Mouse (Mus musculus) C2C12 (cell line): ENCODE data around the gene Cntfr. TPM values are rescaled to one million over a fixed set of nuclear protein-coding genes. Genes with fewer than 3 reads are reported as not detected.

Experiments used
- H3K27me3 ChIP-seq: one replicate; pipeline ENCODE4 v1.6.1; 2011; ENCODE audit not compliant: control insufficient read depth, insufficient read depth, insufficient read length
- H3K36me3 ChIP-seq: one replicate; pipeline ENCODE4 v1.6.1; 2011; ENCODE audit not compliant: control insufficient read depth, insufficient read depth
- H3K4me3 ChIP-seq: one replicate; pipeline ENCODE4 v1.5.1; 2011; ENCODE audit warnings: mild to moderate bottlenecking, control low read depth; ENCODE audit not compliant: poor library complexity, insufficient read depth, severe bottlenecking
- H3K79me2 ChIP-seq: one replicate; pipeline ENCODE4 v1.6.1; 2011; ENCODE audit not compliant: control insufficient read depth, insufficient read depth
- H3K79me3 ChIP-seq: one replicate; pipeline ENCODE4 v1.6.1; 2011; ENCODE audit warnings: low read depth, control low read depth
- H3ac ChIP-seq: one replicate; pipeline ENCODE3; 2011; ENCODE audit warnings: low read depth; ENCODE audit not compliant: control insufficient read depth, insufficient read length
- CEBPB ChIP-seq: IDR thresholded peaks from one replicate; pipeline ENCODE4 v1.6.1; 2011; ENCODE audit warnings: low read depth, mild to moderate bottlenecking, control low read depth, moderate library complexity
- CTCF ChIP-seq: IDR thresholded peaks from one replicate; pipeline ENCODE4 v1.5.1; 2011; ENCODE audit not compliant: control insufficient read depth, insufficient read depth, insufficient read length
- FOSL1 ChIP-seq: IDR thresholded peaks from one replicate; pipeline ENCODE4 v1.8.0; 2011; ENCODE audit warnings: mild to moderate bottlenecking, low read length; ENCODE audit not compliant: poor library complexity, insufficient read depth, severe bottlenecking
- MAX ChIP-seq: IDR thresholded peaks from one replicate; pipeline ENCODE4 v1.6.1; 2011; ENCODE audit warnings: mild to moderate bottlenecking, control low read depth
- MYOD1 ChIP-seq: IDR thresholded peaks from one replicate; pipeline ENCODE4 v1.6.1; 2011; ENCODE audit warnings: low read depth; ENCODE audit not compliant: control insufficient read depth, insufficient read length
- MYOG ChIP-seq: IDR thresholded peaks from one replicate; pipeline ENCODE4 v1.6.1; 2011; ENCODE audit not compliant: control insufficient read depth, insufficient read length; ENCODE audit errors: extremely low read depth
- USF1 ChIP-seq: IDR thresholded peaks from one replicate; pipeline ENCODE4 v1.6.1; 2011; ENCODE audit warnings: low read depth, mild to moderate bottlenecking, control low read depth, moderate library complexity
- polyA plus RNA-seq: library from polyadenylated mRNA; unstranded; fragments of >200 nt; fragmentation: generic; extraction: Trizol; gene quantifications from one replicate; pipeline ENCODE4 v1.2.1, GENCODE M21; 2012; ENCODE audit warnings: missing spikeins

Cntfr gene
- polyA plus RNA-seq, 1 experiment, result 0.05 TPM

DNA sequence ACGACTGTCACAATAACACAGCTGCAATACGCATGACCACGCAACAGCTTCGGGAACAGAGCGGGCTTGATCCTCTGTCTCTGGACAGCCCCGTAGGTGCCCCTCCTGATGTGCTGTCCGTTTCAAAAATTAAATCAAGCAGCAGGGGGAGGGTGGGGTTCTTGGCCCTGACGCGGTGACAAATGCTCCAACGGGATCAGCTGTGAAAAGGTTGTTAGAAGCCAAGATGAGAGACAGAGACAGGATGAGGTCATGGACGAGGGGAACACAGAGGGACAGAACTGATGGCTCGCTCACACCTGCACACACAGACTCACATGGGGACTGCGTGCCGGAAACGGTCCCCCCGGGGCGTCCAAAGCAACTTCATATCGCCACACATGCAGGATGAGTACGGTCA, 23.7 kb downstream of the Cntfr start:
- Histone ChIP-seq H3K79me3 (no peaks in the 10 kb centered on the region), H3ac (no peak overlapping the region), H3K79me2 (no peaks in the 10 kb centered on the region), H3K4me3 (no peak overlapping the region), H3K27me3 (peaks cover 45% of the 10 kb centered on the region), H3K36me3 (no peaks in the 10 kb centered on the region)
- TF ChIP-seq MYOG, result no peak
- TF ChIP-seq FOSL1, result no peak
- TF ChIP-seq CTCF, result no peak
- no peak for TF ChIP-seq CEBPB
- TF ChIP-seq MYOD1, result no peak
- TF ChIP-seq MAX, result no peak
- TF ChIP-seq USF1, result no peak

DNA sequence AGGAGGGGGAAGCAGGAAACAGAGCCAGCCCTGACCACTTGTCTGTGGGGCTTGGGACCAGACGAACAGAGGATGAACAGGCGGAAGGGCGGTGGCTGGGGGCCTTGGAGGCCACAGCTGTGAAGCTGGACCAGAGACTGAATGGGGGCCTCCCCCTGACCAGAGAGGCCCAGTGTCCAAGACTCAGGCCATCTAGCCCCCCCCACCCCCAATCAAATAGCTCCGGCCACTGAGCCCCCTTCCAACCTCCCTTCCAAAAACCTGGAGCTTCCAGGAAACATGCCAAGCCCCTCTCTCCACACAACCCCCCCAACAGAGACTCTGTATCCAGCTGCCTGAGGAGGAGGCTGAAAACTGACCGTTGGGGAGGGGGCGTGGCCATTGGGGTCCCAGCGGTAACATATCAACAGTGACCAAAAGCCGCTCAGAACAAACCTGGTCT, 24.3 kb downstream of the Cntfr start:
- no peak overlapping the region for H3ac ChIP-seq
- H3K36me3 ChIP-seq, result no peaks in the 10 kb centered on the region
- H3K79me3 ChIP-seq, result no peaks in the 10 kb centered on the region
- H3K27me3 ChIP-seq, result peaks cover 44% of the 10 kb centered on the region
- no peaks in the 10 kb centered on the region for H3K79me2 ChIP-seq
- no peak overlapping the region for H3K4me3 ChIP-seq
- no peak for TF ChIP-seq USF1
- no peak for TF ChIP-seq FOSL1
- TF ChIP-seq MYOG, result no peak
- no peak for TF ChIP-seq MAX
- TF ChIP-seq CEBPB, result no peak
- no peak for TF ChIP-seq MYOD1
- TF ChIP-seq CTCF, result no peak

DNA sequence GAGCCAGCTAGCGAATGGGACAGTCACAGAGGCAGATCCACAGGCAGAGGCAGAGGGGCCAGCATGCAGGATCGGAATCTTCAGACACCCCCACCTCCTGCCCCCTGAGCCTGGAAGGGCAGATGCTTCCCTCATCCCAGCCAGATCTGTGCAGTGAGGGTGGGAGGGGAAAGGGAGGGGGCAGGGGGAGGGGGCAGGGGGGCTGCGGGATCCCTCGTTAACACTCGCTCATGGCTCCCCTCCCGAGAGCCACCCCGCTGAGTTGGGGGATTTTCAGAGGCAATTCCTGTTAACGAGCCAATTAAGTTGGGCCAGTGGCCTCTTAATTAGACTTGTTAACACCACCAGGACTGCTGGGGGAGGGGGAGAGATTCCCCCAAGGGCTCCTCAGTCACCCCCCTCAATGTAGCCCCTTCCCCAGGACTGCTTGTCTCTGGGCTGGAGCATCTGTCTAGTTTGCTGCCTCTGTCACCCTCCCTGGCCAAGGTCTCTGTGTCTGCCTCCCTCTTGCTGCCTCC, 24.9 kb downstream of the Cntfr start:
- Histone ChIP-seq H3K36me3 (no peaks in the 10 kb centered on the region), H3ac (no peak overlapping the region), H3K79me3 (no peaks in the 10 kb centered on the region), H3K79me2 (no peaks in the 10 kb centered on the region), H3K27me3 (peaks cover 39% of the 10 kb centered on the region), H3K4me3 (no peak overlapping the region)
- TF ChIP-seq USF1 (no peak), CEBPB (no peak), MYOG (no peak), MAX (no peak), MYOD1 (no peak), FOSL1 (no peak), CTCF (no peak)

DNA sequence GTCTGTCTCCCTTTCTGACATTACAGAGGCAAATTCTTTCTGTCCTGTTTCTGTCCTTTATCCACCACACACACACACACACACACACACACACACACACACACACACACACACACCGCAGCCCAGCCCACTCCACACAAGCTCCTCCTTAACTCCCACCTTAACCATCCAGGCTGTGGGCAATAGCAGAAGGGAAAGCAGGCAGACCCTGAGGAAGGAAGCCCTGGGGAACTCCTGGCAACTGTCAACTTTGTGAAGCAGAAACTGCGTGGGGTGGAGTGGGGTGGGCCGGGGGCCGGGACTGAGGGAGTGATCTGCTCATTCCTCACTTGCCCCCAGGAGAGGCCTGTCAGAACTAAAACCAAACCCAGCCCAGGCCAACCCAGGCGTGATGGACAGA, 25.4 kb downstream of the Cntfr start:
- Histone ChIP-seq H3K79me3 (no peaks in the 10 kb centered on the region), H3ac (no peak overlapping the region), H3K27me3 (peaks cover 36% of the 10 kb centered on the region), H3K79me2 (no peaks in the 10 kb centered on the region), H3K4me3 (no peak overlapping the region), H3K36me3 (no peaks in the 10 kb centered on the region)
- TF ChIP-seq MYOG (no peak), FOSL1 (no peak), MAX (no peak), CEBPB (no peak), CTCF (no peak), MYOD1 (no peak), USF1 (no peak)

DNA sequence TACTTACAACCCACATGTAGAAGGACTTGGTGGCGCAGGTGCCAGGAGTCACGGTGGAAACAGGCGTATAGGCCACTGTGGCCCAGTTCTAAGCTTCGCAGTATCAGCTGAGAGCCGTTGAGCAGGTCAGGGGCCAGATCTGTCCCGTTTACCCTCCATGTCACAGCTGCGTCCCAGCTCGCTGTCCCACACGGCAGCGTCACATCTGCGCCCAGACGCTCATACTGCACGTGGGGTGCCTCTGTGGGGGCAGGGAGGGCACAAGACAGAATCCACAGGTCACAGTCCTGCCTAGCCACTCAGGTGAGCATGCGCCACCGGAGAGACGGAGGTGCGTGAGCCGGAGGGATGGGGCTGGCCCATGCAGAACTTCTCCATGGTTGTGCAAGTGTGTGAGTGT, 26.1 kb downstream of the Cntfr start:
- Histone ChIP-seq H3K27me3 (peaks cover 29% of the 10 kb centered on the region), H3K36me3 (no peaks in the 10 kb centered on the region), H3K79me2 (no peaks in the 10 kb centered on the region), H3ac (no peak overlapping the region), H3K79me3 (no peaks in the 10 kb centered on the region), H3K4me3 (no peak overlapping the region)
- no peak for TF ChIP-seq CEBPB
- no peak for TF ChIP-seq FOSL1
- TF ChIP-seq USF1, result no peak
- no peak for TF ChIP-seq MAX

DNA sequence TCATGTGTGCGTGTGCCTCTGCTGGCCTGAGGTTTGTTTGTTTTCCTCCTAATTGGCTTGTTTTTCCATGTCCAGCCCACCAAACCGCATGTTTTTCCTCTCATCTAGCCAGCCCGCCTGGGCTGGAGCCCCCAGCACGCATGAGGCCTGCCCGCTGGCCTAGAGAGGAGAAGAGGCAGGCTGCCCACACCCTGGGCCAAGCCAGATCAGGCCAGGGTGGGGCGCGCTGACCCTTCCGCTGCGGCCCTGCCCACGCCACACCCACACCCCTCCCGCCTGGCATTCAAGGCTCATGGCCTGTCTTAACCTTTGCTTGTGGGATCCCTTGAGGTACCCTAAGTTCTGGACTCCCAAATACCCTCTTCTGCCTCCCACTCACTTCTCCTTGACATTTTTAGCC, 30.2 kb downstream of the Cntfr start:
- TF ChIP-seq CTCF, result no peak
- TF ChIP-seq FOSL1, result no peak
- no peak for TF ChIP-seq USF1
- TF ChIP-seq CEBPB, result no peak
- no peak for TF ChIP-seq MYOG
- TF ChIP-seq MAX, result no peak
- TF ChIP-seq MYOD1, result no peak
- no peaks in the 10 kb centered on the region for H3K79me2 ChIP-seq
- peaks cover 7% of the 10 kb centered on the region for H3K27me3 ChIP-seq
- no peak overlapping the region for H3K4me3 ChIP-seq
- no peaks in the 10 kb centered on the region for H3K36me3 ChIP-seq
- no peak overlapping the region for H3ac ChIP-seq
- no peaks in the 10 kb centered on the region for H3K79me3 ChIP-seq
